19 mouse cellular contexts compared by ENCODE assay signal in the genomic region with DNA sequence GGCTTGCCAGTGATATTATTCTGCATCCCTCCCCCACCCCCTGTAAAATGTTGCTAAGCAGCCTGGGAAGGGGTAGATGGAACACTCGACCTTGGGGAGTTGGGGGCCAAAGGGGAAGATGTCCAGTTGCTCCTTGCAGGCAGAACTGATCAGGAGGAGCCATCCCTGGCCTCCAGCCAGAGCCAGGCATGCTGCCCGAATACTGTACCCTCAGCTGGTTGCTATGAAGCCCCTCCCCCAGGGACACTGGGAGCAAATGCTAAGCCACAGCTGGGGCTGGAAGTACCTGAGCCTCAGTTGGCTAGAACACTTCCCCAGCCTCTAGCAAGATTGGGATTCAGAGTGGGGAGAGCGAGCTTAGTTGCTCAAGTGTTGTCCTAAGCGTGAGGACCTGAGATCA. TPM values are rescaled to one million over a fixed set of nuclear protein-coding genes. Genes with fewer than 3 reads are reported as not detected.
DNase-seq lines count a peak whose midpoint lies in the region; TF ChIP-seq lines count a peak whose summit lies in the region.
"Had no signal": no experiment of that assay in that cellular context is flagged by ENCODE, and none has a peak within 500 bp of the region (broad histone marks: within the 10 kb centered on the region; RNA-seq: fewer than 3 reads in every experiment).

No protein-coding gene starts in this region.

- intact Hi-C loops in gastrocnemius, adult 2 months (cut with DNase I), result no loop called here

- no peak overlapping the region for H3K4me3 ChIP-seq in gastrocnemius, adult 2 months
- H3K4me3 ChIP-seq: embryonic facial prominence, embryonic 12.5 days; hindbrain, embryonic 13.5 days; limb, embryonic 13.5 days; liver, embryonic 15.5 days had no signal

- H3K27ac ChIP-seq in gastrocnemius, adult 2 months, result no peak overlapping the region
- H3K27ac ChIP-seq: embryonic facial prominence, embryonic 12.5 days; hindbrain, embryonic 13.5 days; limb, embryonic 13.5 days; liver, embryonic 15.5 days had no signal

- DNase-seq in gastrocnemius, adult 2 months, result peak; percentile 35
- no peak for DNase-seq in gastrocnemius, adult 18-20 months (ENCODE audit: low spot score)
- peak; percentile 42 for DNase-seq in kidney, postnatal 10 days
- no peak for DNase-seq in kidney, postnatal 25 days
- peak; percentile 59 for DNase-seq in retina, postnatal 1 day
- no peak for DNase-seq in retina, embryonic 14.5 days (ENCODE audit: low spot score)
- DNase-seq in yolk sac, embryonic 10.5 days (ENCODE audit: low spot score), result no peak
- DNase-seq: cerebellum, postnatal 36 days; gastrocnemius, postnatal 14 days; heart, postnatal 14 days; spleen, adult 18-20 months; thymus, adult 18-20 months had no signal

- TF ChIP-seq CTCF in gastrocnemius, adult 2 months (IDR thresholded peaks at IDR 0.05), result no peak

RNA-seq across cellular contexts. Expression of gene Col13a1, which starts 6.9 kb away (rescaled TPM):
- total RNA-seq in gastrocnemius, adult 2 months (2021), result 1 to 10 TPM in 1 of 2 experiments, under 1 TPM in 1; 0.94 to 1.4 TPM
- total RNA-seq in gastrocnemius, adult 18-20 months (2021), result 1 to 10 TPM in 1 of 2 experiments, under 1 TPM in 1; 0.78 to 1.0 TPM
- total RNA-seq: megakaryocyte progenitor cell, adult 5-6 weeks; monocyte, adult 5-6 weeks; neutrophil, adult 5-6 weeks had no signal

Comparison
In these comparisons a context has a peak if more than half of its experiments do, and no peak if none do; other contexts are left out.
1. DNase-seq: peak in gastrocnemius, adult 2 months (single experiment), kidney, postnatal 10 days (single experiment) and retina, postnatal 1 day (single experiment); none in gastrocnemius, adult 18-20 months (single experiment), kidney, postnatal 25 days (0 of 2), retina, embryonic 14.5 days (single experiment) and yolk sac, embryonic 10.5 days (single experiment).